Mouse (Mus musculus): ENCODE results near the gene Klrb1b. TPM values are rescaled to one million over a fixed set of nuclear protein-coding genes. Genes with fewer than 3 reads are reported as not detected.
"Not testable (repeated sequence)": the region's sequence is repeated elsewhere in the genome, so short reads cannot be mapped to it uniquely, and the experiment has no call there.

Klrb1b gene
- total RNA-seq, 1 experiment: not detected

- in situ Hi-C loops (cut with MboI; ENCODE audit: low sequenced_read_pairs in 2 of 2, unreplicated experiment in 2 of 2): no loop called here
- Histone ChIP-seq H3K27ac (ENCODE audit: insufficient read depth, low read depth, low read length, poor library complexity, severe bottlenecking) (no peak overlapping the region), H3K4me3 (ENCODE audit: insufficient read depth in 1 of 2, low read depth in 1 of 2, low read length in 2 of 2, poor library complexity in 1 of 2, severe bottlenecking in 1 of 2) (no peak overlapping the region), H3K9ac (ENCODE audit: insufficient read depth, low read depth, low read length, poor library complexity, severe bottlenecking) (no peak overlapping the region), H3K9me3 (ENCODE audit: control insufficient read depth, insufficient read depth, low read depth, low read length) (peaks cover 3% of the 10 kb centered on the region; the same call in 1 of the 2 replicates), H3K4me1 (ENCODE audit: control insufficient read depth in 2 of 2, insufficient read depth in 2 of 2, low read length in 2 of 2, poor library complexity in 1 of 2) (no peaks in the 10 kb centered on the region), H3K36me3 (ENCODE audit: control insufficient read depth, insufficient read depth, low read length, poor library complexity, severe bottlenecking) (no peaks in the 10 kb centered on the region)
- DNase-seq (ENCODE audit: low read depth, low spot score): no peak
- TF ChIP-seq HCFC1 (IDR thresholded peaks at IDR 0.05; ENCODE audit: borderline replicate concordance, insufficient read depth, low read length) (no peak), ZC3H11A (IDR thresholded peaks at IDR 0.05; ENCODE audit: borderline replicate concordance, low read depth, low read length) (no peak), CHD2 (IDR thresholded peaks at IDR 0.05; ENCODE audit: low read depth, low read length) (no peak), ZNF384 (IDR thresholded peaks at IDR 0.05; ENCODE audit: low read depth, low read length) (no peak), MAFK (IDR thresholded peaks at IDR 0.05; ENCODE audit: insufficient read depth, low read depth, low read length) (no peak)
Observed at GRCm38 (mm10) chr6:128807021-128807420, 19.1 kb downstream of the Klrb1b start.

GRCm38 (mm10) chr6:128804823-128805640 is 21.1 kb downstream of the Klrb1b start:
- in situ Hi-C loops (cut with MboI; ENCODE audit: low sequenced_read_pairs in 2 of 2, unreplicated experiment in 2 of 2): loop anchor here in 1 of 2 experiments (5.0 kb wide), 1 partner anchor 32 kb away; no protein-coding TSS in a partner anchor

GRCm38 (mm10) chr6:128802999-128803857 is 22.9 kb downstream of the Klrb1b start:
- no peak overlapping the region for H3K9ac ChIP-seq (ENCODE audit: insufficient read depth, low read depth, low read length, poor library complexity, severe bottlenecking)

More at GRCm38 (mm10) chr6:128804823-128805640, 21.1 kb downstream of the Klrb1b start:
- H3K9ac ChIP-seq (ENCODE audit: insufficient read depth, low read depth, low read length, poor library complexity, severe bottlenecking); H3K4me3 ChIP-seq (ENCODE audit: insufficient read depth in 1 of 2, low read depth in 1 of 2, low read length in 2 of 2, poor library complexity in 1 of 2, severe bottlenecking in 1 of 2); H3K36me3 ChIP-seq (ENCODE audit: control insufficient read depth, insufficient read depth, low read length, poor library complexity, severe bottlenecking); H3K9me3 ChIP-seq (ENCODE audit: control insufficient read depth, insufficient read depth, low read depth, low read length); H3K4me1 ChIP-seq (ENCODE audit: control insufficient read depth in 2 of 2, insufficient read depth in 2 of 2, low read length in 2 of 2, poor library complexity in 1 of 2); H3K27ac ChIP-seq (ENCODE audit: insufficient read depth, low read depth, low read length, poor library complexity, severe bottlenecking): not testable (repeated sequence)
- peak; percentile 35 for DNase-seq (ENCODE audit: low read depth, low spot score)

GRCm38 (mm10) chr6:128802557-128802956 is 23.6 kb downstream of the Klrb1b start:
- TF ChIP-seq MAFK (IDR thresholded peaks at IDR 0.05; ENCODE audit: insufficient read depth, low read depth, low read length) (no peak), HCFC1 (IDR thresholded peaks at IDR 0.05; ENCODE audit: borderline replicate concordance, insufficient read depth, low read length) (no peak), ZC3H11A (IDR thresholded peaks at IDR 0.05; ENCODE audit: borderline replicate concordance, low read depth, low read length) (no peak), ZNF384 (IDR thresholded peaks at IDR 0.05; ENCODE audit: low read depth, low read length) (no peak), CHD2 (IDR thresholded peaks at IDR 0.05; ENCODE audit: low read depth, low read length) (no peak)
- no peak overlapping the region for H3K27ac ChIP-seq (ENCODE audit: insufficient read depth, low read depth, low read length, poor library complexity, severe bottlenecking)
- no peaks in the 10 kb centered on the region for H3K9me3 ChIP-seq (ENCODE audit: control insufficient read depth, insufficient read depth, low read depth, low read length)
- peak overlapping the region; percentile 49 to 53 for H3K4me3 ChIP-seq (ENCODE audit: insufficient read depth in 1 of 2, low read depth in 1 of 2, low read length in 2 of 2, poor library complexity in 1 of 2, severe bottlenecking in 1 of 2)
- no peak for DNase-seq (ENCODE audit: low read depth, low spot score)
- H3K9ac ChIP-seq (ENCODE audit: insufficient read depth, low read depth, low read length, poor library complexity, severe bottlenecking): no peak overlapping the region
- in situ Hi-C loops (cut with MboI; ENCODE audit: low sequenced_read_pairs in 2 of 2, unreplicated experiment in 2 of 2): loop anchor here in 1 of 2 experiments (5.0 kb wide), 1 partner anchor 35 kb away; no protein-coding TSS in a partner anchor
- peaks cover 1 to 7% of the 10 kb centered on the region in 2 experiments; a peak in 1 of 4 replicates for H3K4me1 ChIP-seq (ENCODE audit: control insufficient read depth in 2 of 2, insufficient read depth in 2 of 2, low read length in 2 of 2, poor library complexity in 1 of 2)
- no peaks in the 10 kb centered on the region for H3K36me3 ChIP-seq (ENCODE audit: control insufficient read depth, insufficient read depth, low read length, poor library complexity, severe bottlenecking)

More at GRCm38 (mm10) chr6:128802999-128803857, 22.9 kb downstream of the Klrb1b start:
- 0 out of 4 replicates have a peak, but pooled peaks cover 0 to 2% of the 10 kb centered on the region in 2 experiments for H3K4me1 ChIP-seq (ENCODE audit: control insufficient read depth in 2 of 2, insufficient read depth in 2 of 2, low read length in 2 of 2, poor library complexity in 1 of 2)
- peak; percentile 91 for DNase-seq (ENCODE audit: low read depth, low spot score)
- in situ Hi-C loops (cut with MboI; ENCODE audit: low sequenced_read_pairs in 2 of 2, unreplicated experiment in 2 of 2): loop anchor here in 1 of 2 experiments (5.0 kb wide), 1 partner anchor 34 kb away; no protein-coding TSS in a partner anchor
- no peak for TF ChIP-seq ZC3H11A (IDR thresholded peaks at IDR 0.05; ENCODE audit: borderline replicate concordance, low read depth, low read length)
- peak; percentile 90 for TF ChIP-seq MAFK (IDR thresholded peaks at IDR 0.05; ENCODE audit: insufficient read depth, low read depth, low read length)
- TF ChIP-seq CHD2 (IDR thresholded peaks at IDR 0.05; ENCODE audit: low read depth, low read length): no peak
- TF ChIP-seq ZNF384 (IDR thresholded peaks at IDR 0.05; ENCODE audit: low read depth, low read length): 0 out of 2 replicates have a peak, but pooled peaks have one; percentile 56
- H3K4me3 ChIP-seq (ENCODE audit: insufficient read depth in 1 of 2, low read depth in 1 of 2, low read length in 2 of 2, poor library complexity in 1 of 2, severe bottlenecking in 1 of 2): peak overlapping the region; percentile 49 to 53
- H3K36me3 ChIP-seq (ENCODE audit: control insufficient read depth, insufficient read depth, low read length, poor library complexity, severe bottlenecking): no peaks in the 10 kb centered on the region
- peaks cover 3% of the 10 kb centered on the region; the same call in 1 of the 2 replicates for H3K9me3 ChIP-seq (ENCODE audit: control insufficient read depth, insufficient read depth, low read depth, low read length)
- no peak overlapping the region for H3K27ac ChIP-seq (ENCODE audit: insufficient read depth, low read depth, low read length, poor library complexity, severe bottlenecking)

GRCm38 (mm10) chr6:128800696-128801095 is 25.4 kb downstream of the Klrb1b start:
- not testable (repeated sequence) for H3K9me3 ChIP-seq (ENCODE audit: control insufficient read depth, insufficient read depth, low read depth, low read length); H3K4me1 ChIP-seq (ENCODE audit: control insufficient read depth in 2 of 2, insufficient read depth in 2 of 2, low read length in 2 of 2, poor library complexity in 1 of 2); H3K9ac ChIP-seq (ENCODE audit: insufficient read depth, low read depth, low read length, poor library complexity, severe bottlenecking); H3K36me3 ChIP-seq (ENCODE audit: control insufficient read depth, insufficient read depth, low read length, poor library complexity, severe bottlenecking); DNase-seq (ENCODE audit: low read depth, low spot score); H3K4me3 ChIP-seq (ENCODE audit: insufficient read depth in 1 of 2, low read depth in 1 of 2, low read length in 2 of 2, poor library complexity in 1 of 2, severe bottlenecking in 1 of 2); H3K27ac ChIP-seq (ENCODE audit: insufficient read depth, low read depth, low read length, poor library complexity, severe bottlenecking)
- in situ Hi-C loops (cut with MboI; ENCODE audit: low sequenced_read_pairs in 2 of 2, unreplicated experiment in 2 of 2): loop anchor here in 1 of 2 experiments (5.0 kb wide), 1 partner anchor 37 kb away; no protein-coding TSS in a partner anchor

Measured in ES-E14 (cell line).